ENCODE assay signal across 28 mouse cellular contexts in the genomic region with DNA sequence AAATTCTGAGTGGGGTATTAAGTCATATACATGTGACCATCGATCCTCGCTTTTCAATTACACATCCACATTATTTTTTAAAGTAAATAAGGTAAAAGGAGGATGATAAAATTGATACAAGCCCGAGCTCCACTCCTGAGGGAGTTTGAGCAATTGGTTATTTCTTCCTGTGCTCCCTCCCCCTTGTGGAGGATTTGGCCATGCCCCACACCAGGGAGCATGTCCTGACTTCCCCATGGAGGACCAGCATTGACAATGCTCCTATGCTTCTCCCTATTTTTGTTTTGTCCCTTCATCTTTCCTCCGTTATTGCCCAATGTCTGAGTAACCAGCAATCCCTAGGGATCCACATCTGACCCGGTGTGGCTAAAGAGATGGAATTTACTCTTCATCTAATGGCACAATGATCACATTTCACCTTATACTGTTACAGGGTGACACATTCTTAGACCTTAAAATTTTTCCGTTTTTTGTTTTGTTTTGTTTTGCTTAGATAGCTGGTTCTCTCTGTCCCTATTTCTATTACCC. TPM values are rescaled to one million over a fixed set of nuclear protein-coding genes. Genes with fewer than 3 reads are reported as not detected.
DNase-seq lines count a peak whose midpoint lies in the region; ATAC-seq and TF ChIP-seq lines count a peak whose summit lies in the region.
"Had no signal": no experiment of that assay in that cellular context is flagged by ENCODE, and none has a peak within 500 bp of the region (broad histone marks: within the 10 kb centered on the region; RNA-seq: fewer than 3 reads in every experiment).

No protein-coding gene starts in this region.

- H3K79me3 ChIP-seq in C2C12 (ENCODE audit: low read depth): peaks cover 54% of the 10 kb centered on the region

- no peak overlapping the region for H3ac ChIP-seq in C2C12 (ENCODE audit: control insufficient read depth, insufficient read length, low read depth)

- no peak overlapping the region for H3K9ac ChIP-seq in stomach, postnatal 0 days (ENCODE audit: low read length)
- H3K9ac ChIP-seq: embryonic facial prominence, embryonic 13.5 days; embryonic facial prominence, embryonic 15.5 days; forebrain, embryonic 12.5 days had no signal

- intact Hi-C loops in left cerebral cortex, postnatal 36 days (cut with DNase I): no loop called here

- H3K27ac ChIP-seq in stomach, postnatal 0 days (replicated peaks): no peak overlapping the region
- no peak overlapping the region for H3K27ac ChIP-seq in layer of hippocampus, adult 2 months
- H3K27ac ChIP-seq: embryonic facial prominence, embryonic 13.5 days; embryonic facial prominence, embryonic 15.5 days; forebrain, embryonic 10.5 days; forebrain, embryonic 12.5 days had no signal

- no peaks in the 10 kb centered on the region for H3K9me3 ChIP-seq in stomach, postnatal 0 days (ENCODE audit: control insufficient read depth, low read length)
- H3K9me3 ChIP-seq: embryonic facial prominence, embryonic 13.5 days; embryonic facial prominence, embryonic 15.5 days; forebrain, embryonic 10.5 days; forebrain, embryonic 12.5 days had no signal

- no peak for TF ChIP-seq EP300 in stomach, postnatal 0 days (optimal IDR thresholded peaks at IDR 0.05)

- no peaks in the 10 kb centered on the region for H3K27me3 ChIP-seq in C2C12 (ENCODE audit: control insufficient read depth, insufficient read depth, insufficient read length)
- H3K27me3 ChIP-seq in stomach, postnatal 0 days (ENCODE audit: control insufficient read depth, insufficient read depth, low read length): no peaks in the 10 kb centered on the region
- H3K27me3 ChIP-seq: embryonic facial prominence, embryonic 13.5 days; embryonic facial prominence, embryonic 15.5 days; forebrain, embryonic 12.5 days; Patski had no signal

- ATAC-seq in megakaryocyte progenitor cell, adult 5-6 weeks (replicated peaks; ENCODE audit: poor library complexity): peak; percentile 57; the same call in 1 of the 2 replicates
- no peak for ATAC-seq in stomach, postnatal 0 days (ENCODE audit: low FRiP score, low TSS enrichment)
- ATAC-seq: activated CD4-positive, CD25-positive, alpha-beta regulatory T cell, adult 4 months; forebrain, embryonic 14.5 days; forebrain, embryonic 16.5 days; Patski had no signal

- H3K4me1 ChIP-seq in stomach, postnatal 0 days (replicated peaks; ENCODE audit: control insufficient read depth, insufficient read depth): no peaks in the 10 kb centered on the region
- H3K4me1 ChIP-seq: embryonic facial prominence, embryonic 15.5 days; forebrain, embryonic 10.5 days; forebrain, embryonic 12.5 days had no signal

- no peaks in the 10 kb centered on the region for H3K36me3 ChIP-seq in C2C12 (ENCODE audit: control insufficient read depth, insufficient read depth)
- no peaks in the 10 kb centered on the region for H3K36me3 ChIP-seq in stomach, postnatal 0 days (ENCODE audit: control insufficient read depth, insufficient read depth, low read length)
- H3K36me3 ChIP-seq: embryonic facial prominence, embryonic 13.5 days; embryonic facial prominence, embryonic 15.5 days; forebrain, embryonic 10.5 days; forebrain, embryonic 12.5 days had no signal

- DNase-seq in 3T3-L1 (ENCODE audit: low read depth, low spot score): peak; percentile 41
- DNase-seq in stomach, postnatal 0 days (ENCODE audit: low spot score): no peak
- DNase-seq in Muller cell, postnatal 12 days (ENCODE audit: inconsistent ontology term): no peak
- no peak for DNase-seq in layer of hippocampus, adult 2 months (ENCODE audit: low spot score in 2 of 2)
- DNase-seq in left cerebral cortex, postnatal 36 days (ENCODE audit: low spot score in 2 of 2): no peak
- DNase-seq: adrenal gland, adult 2 months; adrenal gland, postnatal 10 days; adrenal gland, postnatal 25 days; B cell, adult 2 months; cerebellum, adult 11 months; cerebellum, adult 18-20 months; cerebellum, adult 8-10 months; cerebellum, adult 9-11 months; cerebellum, postnatal 14 days; cerebellum, postnatal 36 days; embryo, embryonic 11 days had no signal

- no peak overlapping the region for H3K4me2 ChIP-seq in stomach, postnatal 0 days (replicated peaks; ENCODE audit: low read depth)
- H3K4me2 ChIP-seq: embryonic facial prominence, embryonic 13.5 days; embryonic facial prominence, embryonic 15.5 days; forebrain, embryonic 12.5 days had no signal

- 88% methylated on average over 6 of the region's 6 CpGs for WGBS in stomach, postnatal 0 days

- H3K79me2 ChIP-seq in C2C12 (ENCODE audit: control insufficient read depth, insufficient read depth): peaks cover 97% of the 10 kb centered on the region

- H3K4me3 ChIP-seq in C2C12 (ENCODE audit: insufficient read depth, poor library complexity, severe bottlenecking): no peak overlapping the region
- H3K4me3 ChIP-seq in stomach, postnatal 0 days (ENCODE audit: low read depth, low read length): no peak overlapping the region
- no peak overlapping the region for H3K4me3 ChIP-seq in layer of hippocampus, adult 2 months
- H3K4me3 ChIP-seq: embryonic facial prominence, embryonic 13.5 days; embryonic facial prominence, embryonic 15.5 days; erythroblast, embryonic 14.5 days; forebrain, embryonic 10.5 days; forebrain, embryonic 12.5 days had no signal

- no peak for TF ChIP-seq CTCF in C2C12 (IDR thresholded peaks at IDR 0.05; ENCODE audit: control insufficient read depth, insufficient read depth, insufficient read length)
- TF ChIP-seq CTCF in stomach, postnatal 0 days (IDR thresholded peaks at IDR 0.05; ENCODE audit: low read depth): 0 out of 2 replicates have a peak, but pooled peaks have one; percentile 22
- no peak for TF ChIP-seq CTCF in layer of hippocampus, adult 2 months (conservative IDR thresholded peaks at IDR 0.05)

TF ChIP-seq in C2C12, 6 proteins besides CTCF, POLR2A, EP300 and RAD21:
- TF ChIP-seq USF1 (IDR thresholded peaks at IDR 0.05; ENCODE audit: low read depth) (no peak), FOSL1 (IDR thresholded peaks at IDR 0.05; ENCODE audit: insufficient read depth, low read length, poor library complexity, severe bottlenecking) (no peak), MAX (IDR thresholded peaks at IDR 0.05) (no peak), CEBPB (IDR thresholded peaks at IDR 0.05; ENCODE audit: low read depth) (peak; percentile 95)
TF ChIP-seq in C2C12: peak in this region for 1.

RNA-seq across cellular contexts. Expression of gene Rnf217, which starts 53.5 kb away (rescaled TPM):
- polyA plus RNA-seq in C2C12 (2012; fragmentation: generic; extraction: Trizol): 3.7 TPM
- total RNA-seq in megakaryocyte progenitor cell, adult 5-6 weeks (2015): 3.6 and 3.7 TPM in 2 replicates
- total RNA-seq in megakaryocyte progenitor cell, adult 5-6 weeks (2017): 2.5 TPM in 2 replicates
- 1.1 and 1.2 TPM in 2 replicates for polyA plus RNA-seq in stomach, postnatal 0 days (2015; fragmentation: Nextera tagmentation; extraction: Ambion mirVana)
- 1 to 10 TPM; 6.7 to 6.9 TPM for total RNA-seq in layer of hippocampus, adult 2 months (2021)
- 10 to 100 TPM; 10.9 to 13.6 TPM for total RNA-seq in left cerebral cortex, postnatal 36 days (2021)
- total RNA-seq: MEL had no signal
- polyA plus RNA-seq: activated CD4-positive, CD25-positive, alpha-beta regulatory T cell, adult 4 months; erythroblast, embryonic 14.5 days had no signal
